9 mouse cellular contexts compared by ENCODE assay signal in genomic region chr2:55306387-55306786, GRCm38 (mm10).
DNase-seq lines count a peak whose midpoint lies in the region; ATAC-seq and TF ChIP-seq lines count a peak whose summit lies in the region.
"Had no signal": no experiment of that assay in that cellular context is flagged by ENCODE, and none has a peak within 500 bp of the region (broad histone marks: within the 10 kb centered on the region; RNA-seq: fewer than 3 reads in every experiment).

No protein-coding gene starts in this region.

- no peak for TF ChIP-seq POLR2A in kidney, adult 2 months (IDR thresholded peaks at IDR 0.05; ENCODE audit: low read depth, low read length)
- no peak for TF ChIP-seq POLR2A in lung, adult 2 months (IDR thresholded peaks at IDR 0.05; ENCODE audit: borderline replicate concordance, extremely low read depth, low read depth, low read length)

- H3K27me3 ChIP-seq in kidney, adult 2 months (replicated peaks; ENCODE audit: control insufficient read depth, insufficient read depth, low read length): no peaks in the 10 kb centered on the region
- no peaks in the 10 kb centered on the region for H3K27me3 ChIP-seq in kidney, embryonic 14.5 days (ENCODE audit: control insufficient read depth, insufficient read depth, low read length)
- no peaks in the 10 kb centered on the region for H3K27me3 ChIP-seq in E14TG2a.4 (ENCODE audit: insufficient read depth, low read length)
- H3K27me3 ChIP-seq: embryonic facial prominence, embryonic 12.5 days had no signal

- no peak overlapping the region for H3K4me2 ChIP-seq in kidney, embryonic 14.5 days (replicated peaks; ENCODE audit: low read depth, low read length)
- H3K4me2 ChIP-seq: embryonic facial prominence, embryonic 12.5 days had no signal

- H3K27ac ChIP-seq in kidney, adult 2 months (ENCODE audit: insufficient read depth, low read depth, low read length): no peak overlapping the region
- no peak overlapping the region for H3K27ac ChIP-seq in kidney, embryonic 14.5 days (ENCODE audit: low read depth, low read length)
- H3K27ac ChIP-seq: embryonic facial prominence, embryonic 12.5 days had no signal

- no peak overlapping the region for H3K4me3 ChIP-seq in kidney, adult 2 months (ENCODE audit: insufficient read depth, low read depth, low read length)
- no peak overlapping the region for H3K4me3 ChIP-seq in kidney, embryonic 14.5 days (ENCODE audit: low read length)
- H3K4me3 ChIP-seq in E14TG2a.4 (replicated peaks; ENCODE audit: low read length): no peak overlapping the region
- no peak overlapping the region for H3K4me3 ChIP-seq in lung, adult 2 months (replicated peaks; ENCODE audit: extremely low read depth, low read depth, low read length)
- H3K4me3 ChIP-seq: embryonic facial prominence, embryonic 12.5 days had no signal

- peak; percentile 59 for TF ChIP-seq CTCF in kidney, adult 2 months (conservative IDR thresholded peaks at IDR 0.05; ENCODE audit: insufficient read depth, insufficient read length, low read depth, low read length)
- TF ChIP-seq CTCF in E14TG2a.4 (conservative IDR thresholded peaks at IDR 0.05; ENCODE audit: low read length): peak; percentile 51
- TF ChIP-seq CTCF in lung, adult 2 months (IDR thresholded peaks at IDR 0.05; ENCODE audit: insufficient read depth, low read length): no peak

- no peaks in the 10 kb centered on the region for H3K9me3 ChIP-seq in kidney, embryonic 14.5 days (ENCODE audit: control insufficient read depth, low read length)
- no peaks in the 10 kb centered on the region for H3K9me3 ChIP-seq in E14TG2a.4 (ENCODE audit: low read length)
- H3K9me3 ChIP-seq: embryonic facial prominence, embryonic 12.5 days had no signal

- DNase-seq in kidney, adult 2 months: peak; percentile 13
- DNase-seq in 416B (ENCODE audit: low read depth): peak; percentile 25
- DNase-seq in embryo, embryonic 11.5 days (ENCODE audit: low read depth, low spot score): peak; percentile 7
- DNase-seq in spleen, adult 18-20 months: no peak
- DNase-seq in B cell, adult 2 months: no peak
- no peak for DNase-seq in lung, adult 2 months

- H3K36me3 ChIP-seq in kidney, adult 2 months (ENCODE audit: control insufficient read depth, insufficient read depth, low read length): no peaks in the 10 kb centered on the region
- H3K36me3 ChIP-seq in kidney, embryonic 14.5 days (ENCODE audit: control insufficient read depth, insufficient read depth, low read length): no peaks in the 10 kb centered on the region
- no peaks in the 10 kb centered on the region for H3K36me3 ChIP-seq in E14TG2a.4 (ENCODE audit: insufficient read depth, low read length)
- H3K36me3 ChIP-seq: embryonic facial prominence, embryonic 12.5 days had no signal

- no peak overlapping the region for H3K9ac ChIP-seq in kidney, embryonic 14.5 days (ENCODE audit: low read depth, low read length)
- H3K9ac ChIP-seq: embryonic facial prominence, embryonic 12.5 days had no signal

- no peaks in the 10 kb centered on the region for H3K4me1 ChIP-seq in kidney, adult 2 months (ENCODE audit: control insufficient read depth, insufficient read depth, low read length)
- H3K4me1 ChIP-seq in kidney, embryonic 14.5 days (ENCODE audit: control insufficient read depth, insufficient read depth, low read length): no peaks in the 10 kb centered on the region
- H3K4me1 ChIP-seq in E14TG2a.4 (replicated peaks; ENCODE audit: low read depth, low read length): no peaks in the 10 kb centered on the region
- no peaks in the 10 kb centered on the region for H3K4me1 ChIP-seq in lung, adult 2 months (ENCODE audit: control insufficient read depth, insufficient read depth, low read length)
- H3K4me1 ChIP-seq: embryonic facial prominence, embryonic 12.5 days had no signal

- no peak for ATAC-seq in kidney, embryonic 14.5 days (ENCODE audit: low FRiP score, low TSS enrichment)

Comparison
In these comparisons a context has a peak if more than half of its experiments do, and no peak if none do; other contexts are left out.
1. DNase-seq: peak in kidney, adult 2 months (single experiment), 416B (single experiment) and embryo, embryonic 11.5 days (single experiment); none in spleen, adult 18-20 months (0 of 2), B cell, adult 2 months (0 of 2) and lung, adult 2 months (single experiment).